Mouse (Mus musculus) heart, adult 9 months (tissue): Measurements from ENCODE around the gene Dnm3.

Experiments used
- DNase-seq, 2 experiments: peaks; one replicate each; pipeline ENCODE4 v3.0.0; 2022; ENCODE audit warnings: low spot score in 2 of 2

Dnm3 gene

GRCm38 (mm10) chr1:161955846-161956245 is 522.0 kb downstream of the Dnm3 start:
- no peak for DNase-seq

GRCm38 (mm10) chr1:161952599-161952998 is 525.2 kb downstream of the Dnm3 start:
- no peak for DNase-seq

- DNase-seq, result no peak
Observed at GRCm38 (mm10) chr1:161951009-161951779, 526.6 kb downstream of the Dnm3 start.

GRCm38 (mm10) chr1:161942082-161942481 is 535.8 kb downstream of the Dnm3 start:
- DNase-seq, result no peak
